Mouse (Mus musculus) heart, adult 18-20 months (tissue): ENCODE measurements around the gene Romo1. TPM values are rescaled to one million over a fixed set of nuclear protein-coding genes. Genes with fewer than 3 reads are reported as not detected.
"Not testable (repeated sequence)": the region's sequence is repeated elsewhere in the genome, so short reads cannot be mapped to it uniquely, and the experiment has no call there.

Source experiments
- DNase-seq, 2 experiments: peaks; one replicate each; pipeline ENCODE4 v3.0.0; 2021 to 2022; ENCODE audit warnings: mixed read lengths in 1 of 2
- long read RNA-seq, 2 experiments: library from polyadenylated mRNA; stranded (forward); transcript quantifications; one replicate each; pipeline ENCODE4 v2.0.0; 2021
- total RNA-seq, 2 experiments: library from RNA; stranded (reverse); gene quantifications; 2 replicates each; pipeline ENCODE4 v1.2.3; 2021

The Romo1 gene
- total RNA-seq, result 100 to 1,000 TPM; 383 to 389 TPM
- long read RNA-seq, experiment 1, transcript Romo1-202 (2 exons, 550 nt), result minor isoform, 38 of 354 reads
- long read RNA-seq, experiment 1, transcript Romo1-204 (3 exons, 379 nt), result minor isoform, 13 of 354 reads
- long read RNA-seq, experiment 1, transcript Romo1-201 (3 exons, 569 nt), result major isoform, 264 of 354 reads
- long read RNA-seq, experiment 1, partial matches to known transcripts, result 39 of 354 reads
- long read RNA-seq, experiment 1, other reads (novel, unspliced or antisense), result 0 of 354 reads
- long read RNA-seq, experiment 2, transcript Romo1-201 (3 exons, 569 nt), result major isoform, 233 of 295 reads
- long read RNA-seq, experiment 2, transcript Romo1-202 (2 exons, 550 nt), result minor isoform, 27 of 295 reads
- long read RNA-seq, experiment 2, transcript Romo1-204 (3 exons, 379 nt), result minor isoform, 7 of 295 reads
- long read RNA-seq, experiment 2, partial matches to known transcripts, result 28 of 295 reads
- long read RNA-seq, experiment 2, other reads (novel, unspliced or antisense), result 0 of 295 reads

DNA sequence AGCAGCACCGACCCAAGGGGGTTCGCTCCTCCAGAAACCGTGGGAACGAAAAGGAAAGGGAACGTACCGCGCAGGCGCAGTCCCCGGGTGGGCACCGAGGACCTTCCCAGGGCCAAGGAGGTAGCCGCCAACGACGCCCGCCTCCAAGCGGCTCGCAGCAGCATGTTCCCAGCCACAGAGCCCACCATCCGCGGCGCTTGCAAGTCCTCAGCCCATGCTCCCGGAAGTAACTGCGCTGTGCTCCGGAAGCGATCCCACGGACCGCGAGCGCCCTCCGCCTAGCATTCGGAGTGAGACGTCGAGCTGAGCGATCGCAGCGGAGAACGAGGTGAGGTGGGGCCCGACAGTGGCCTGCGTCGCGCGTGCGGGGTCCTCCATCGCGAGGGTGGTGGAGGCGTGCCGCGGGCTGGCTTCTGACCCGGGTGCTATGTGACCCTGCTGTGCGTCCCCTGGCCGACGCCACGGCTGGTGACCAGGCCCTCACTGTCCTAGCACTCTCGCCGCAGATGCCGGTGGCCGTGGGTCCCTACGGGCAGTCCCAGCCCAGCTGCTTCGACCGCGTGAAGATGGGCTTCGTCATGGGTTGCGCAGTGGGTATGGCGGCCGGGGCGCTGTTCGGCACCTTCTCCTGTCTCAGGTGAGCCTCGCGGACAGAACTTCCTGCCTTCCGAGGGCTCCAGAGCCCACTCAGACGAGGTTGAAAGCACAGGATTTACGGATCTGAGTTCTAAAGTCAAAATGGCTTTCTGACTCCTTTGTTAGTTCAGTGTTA, at the start of gene Romo1, which contains the start of gene Nfs1:
TSS of gene Romo1 (plus strand) at position 87 of the 772 bp plus-strand sequence.
TSS of gene Nfs1 (minus strand) at position 234 of the 772 bp plus-strand sequence.
- peak; percentile 92 to 95 for DNase-seq

DNA sequence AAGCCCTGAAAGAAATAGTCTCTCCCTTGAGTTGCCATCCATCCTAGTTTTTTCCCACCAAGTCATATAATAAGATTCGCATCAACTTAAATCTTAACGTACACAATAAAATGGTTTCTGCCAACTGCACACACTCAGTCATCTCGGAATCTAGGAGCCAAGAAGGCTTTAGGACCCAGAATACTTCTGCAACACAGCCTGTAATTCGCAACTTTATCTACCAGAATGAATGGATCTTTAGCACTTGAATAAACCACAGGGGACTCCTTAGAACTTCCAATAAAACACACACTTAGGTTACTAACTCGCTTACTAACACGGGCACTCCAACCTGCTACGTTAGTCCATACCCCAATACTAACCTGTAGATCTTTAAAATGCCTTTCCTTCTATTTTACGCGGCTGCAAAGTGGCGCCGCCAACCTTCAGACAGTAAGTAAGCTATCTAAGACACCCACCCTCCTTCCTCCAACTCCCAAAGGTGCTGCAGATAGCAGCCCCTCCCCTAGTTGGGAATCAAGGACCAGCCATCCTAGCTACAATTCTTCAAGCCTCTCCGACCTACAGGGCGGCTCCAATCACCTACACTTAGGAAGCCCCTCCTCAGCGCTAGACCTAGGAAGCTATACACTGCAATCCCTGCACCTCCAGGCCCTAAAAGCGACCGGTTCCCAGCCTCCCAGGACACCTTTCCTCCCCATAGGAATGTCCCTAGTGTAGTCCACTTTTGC, 33.0 kb upstream of the Romo1 start:
- DNase-seq, result peak; percentile 5 to 33

GRCm38 (mm10) chr2:156111358-156112079, 32.3 kb upstream of the Romo1 start, which contains the start of the genes Cpne1 and Rbm12:
Gene Cpne1 (minus strand): TSS chr2:156111965.
Gene Rbm12 (minus strand): TSS chr2:156111978.
- DNase-seq, result peak; percentile 92 to 95

- not testable (repeated sequence) for DNase-seq
Observed at GRCm38 (mm10) chr2:156112080-156112423, 31.8 kb upstream of the Romo1 start.

- no peak for DNase-seq
Observed at GRCm38 (mm10) chr2:156119566-156119965, 24.3 kb upstream of the Romo1 start.

- no peak for DNase-seq
Observed at GRCm38 (mm10) chr2:156123731-156124130, 20.1 kb upstream of the Romo1 start.

DNA sequence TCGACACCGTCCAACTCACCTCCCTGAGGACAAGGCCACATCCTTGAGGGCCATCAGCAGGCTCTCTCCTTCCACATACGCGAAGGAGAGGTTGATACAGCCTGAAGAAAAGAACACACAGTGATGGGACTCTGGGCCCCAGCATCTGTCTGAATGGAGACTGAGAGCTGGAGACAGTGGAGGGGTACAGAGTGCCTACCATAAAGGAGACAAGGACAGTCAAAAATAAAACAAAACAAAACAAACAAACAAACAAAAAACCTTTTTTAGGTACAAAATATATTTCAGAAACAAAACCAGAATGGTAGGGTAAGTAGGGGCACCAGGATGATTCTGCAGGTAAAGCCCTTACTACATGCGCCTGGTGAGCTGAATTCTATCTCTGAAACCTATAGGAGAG, 16.8 kb upstream of the Romo1 start, which contains the start of gene Gm28036:
TSS of gene Gm28036 (minus strand) at position 101 of the 400 bp plus-strand sequence.
- DNase-seq, result no peak

DNA sequence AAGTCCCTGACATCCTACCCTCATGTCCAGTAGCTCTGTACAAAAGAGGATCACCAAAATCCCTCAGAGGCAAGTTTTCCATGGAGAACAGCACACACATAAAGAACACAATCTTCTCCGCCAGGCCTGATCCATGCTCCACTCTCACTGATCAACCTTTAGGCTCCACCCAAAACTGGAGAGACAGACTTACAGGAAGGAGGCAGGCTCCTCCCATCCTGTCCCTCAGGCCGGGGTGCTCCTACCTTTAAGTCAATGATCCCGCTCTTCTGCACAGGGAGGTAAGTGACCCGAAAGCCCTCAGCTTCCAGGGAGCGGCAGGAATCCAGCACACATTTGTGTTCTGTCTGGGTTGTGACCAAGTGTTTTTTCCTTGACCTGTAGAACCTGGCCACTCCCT, 9.7 kb upstream of the Romo1 start:
- no peak for DNase-seq

GRCm38 (mm10) chr2:156135695-156136094, 8.1 kb upstream of the Romo1 start:
- no peak for DNase-seq

DNA sequence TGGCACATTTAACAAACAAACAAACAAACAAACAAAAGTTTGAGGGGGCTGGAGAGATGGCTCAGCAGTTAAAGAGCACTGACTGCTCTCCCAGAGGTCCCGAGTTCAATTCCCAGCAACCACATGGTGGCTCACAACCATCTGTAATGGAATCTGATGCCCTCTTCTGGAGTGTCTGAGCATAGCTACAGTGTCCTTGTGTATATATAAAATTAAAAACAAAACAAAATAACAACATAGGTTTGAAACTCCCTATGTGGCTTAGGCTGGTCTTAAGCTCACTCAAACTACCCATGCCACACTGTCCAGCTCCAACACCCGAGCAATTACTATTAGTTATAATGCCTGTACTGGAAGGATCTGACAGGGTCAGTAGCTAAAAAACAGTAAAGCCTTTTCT, 1.0 kb upstream of the Romo1 start:
- no peak for DNase-seq

GRCm38 (mm10) chr2:156143367-156143766, 472 bp upstream of the Romo1 start:
- no peak for DNase-seq

DNA sequence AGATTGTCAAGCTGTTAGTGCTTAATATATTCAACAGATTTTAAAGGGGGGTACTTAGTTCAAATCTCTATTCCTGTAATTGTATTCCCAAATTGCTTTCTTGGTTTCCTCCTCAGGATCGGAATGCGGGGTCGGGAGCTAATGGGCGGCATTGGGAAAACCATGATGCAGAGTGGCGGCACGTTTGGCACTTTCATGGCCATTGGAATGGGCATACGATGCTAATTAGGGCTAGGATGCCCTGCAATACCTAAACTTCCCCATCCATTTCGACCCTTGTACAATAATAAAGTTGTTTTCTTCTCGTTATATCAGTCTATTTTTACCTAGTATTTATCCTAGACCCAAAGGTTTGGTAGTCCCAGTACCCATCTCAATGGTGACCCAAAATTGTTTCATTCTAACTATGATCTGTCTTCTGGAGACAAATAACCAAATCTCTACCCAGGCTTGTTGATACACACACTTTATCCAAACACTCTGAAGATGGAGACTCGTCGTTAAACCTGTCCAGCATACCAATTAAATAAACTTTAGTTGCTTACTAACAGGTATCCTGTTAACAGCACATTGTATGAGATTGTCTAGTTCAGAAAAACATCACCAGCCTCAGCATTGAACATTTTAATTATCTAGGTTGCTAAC, 1.8 kb downstream of the Romo1 start:
- no peak for DNase-seq

DNA sequence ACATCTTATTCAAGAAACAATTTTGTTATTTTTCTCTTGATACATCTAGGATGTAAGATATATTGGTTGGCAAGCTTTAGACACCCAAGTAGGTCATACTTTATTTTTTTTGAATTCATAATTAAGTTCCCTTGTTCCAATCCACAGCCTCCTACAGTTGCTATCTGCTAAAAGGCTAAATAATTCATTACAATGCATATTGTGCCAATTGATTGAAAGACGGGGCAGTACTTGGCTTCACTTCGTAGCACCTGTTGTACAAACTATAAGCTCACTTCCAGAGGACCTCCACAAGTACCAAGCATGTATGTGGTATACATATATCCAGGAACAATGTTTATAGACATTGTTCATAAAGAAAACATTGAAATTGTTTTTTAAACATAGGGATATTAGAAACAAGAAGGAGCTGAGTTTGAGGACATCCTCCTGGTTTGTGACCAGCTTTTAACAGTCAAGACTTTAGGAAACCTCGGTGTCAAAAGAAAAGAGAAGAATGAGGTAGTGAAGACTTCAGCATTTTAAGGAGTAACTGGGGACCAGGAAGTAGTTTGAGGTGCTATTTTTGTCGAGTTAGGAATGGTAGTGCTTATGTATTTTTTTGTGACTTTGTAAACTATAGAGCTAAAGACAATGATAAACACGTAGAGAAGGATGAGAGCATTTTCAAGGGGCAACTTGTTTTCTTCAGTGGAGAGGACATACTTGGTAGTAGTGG, 2.6 kb downstream of the Romo1 start:
- DNase-seq, result no peak

DNA sequence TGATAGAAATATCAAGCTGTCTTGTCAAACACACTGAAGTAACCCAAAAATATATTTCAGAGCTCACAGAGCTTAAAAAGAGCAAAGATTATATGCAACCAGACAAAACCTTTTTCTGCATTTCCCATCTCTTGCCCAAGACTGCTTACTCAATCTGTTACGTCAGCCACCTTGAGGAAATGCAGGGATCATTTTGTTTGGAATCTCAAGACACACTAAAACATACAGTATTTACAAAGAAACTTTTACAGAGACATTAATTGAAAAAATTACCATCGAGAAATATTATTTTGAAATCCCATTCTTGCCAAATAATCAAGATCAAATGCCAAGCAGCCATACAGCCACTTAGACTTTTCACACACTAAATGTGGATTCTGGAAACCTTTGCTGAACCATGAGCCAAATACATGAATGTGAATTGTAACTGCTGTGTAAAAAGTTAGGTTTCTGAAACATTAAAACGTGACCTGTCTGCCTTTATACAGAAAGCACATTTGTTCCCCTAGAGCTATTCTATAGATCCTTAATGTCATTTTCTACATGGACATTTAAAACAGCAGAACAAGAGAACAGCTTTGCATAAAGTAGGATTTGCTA, 3.6 kb downstream of the Romo1 start:
- no peak for DNase-seq

- no peak for DNase-seq
Observed at GRCm38 (mm10) chr2:156151538-156151937, 7.7 kb downstream of the Romo1 start.

- no peak for DNase-seq
Observed at GRCm38 (mm10) chr2:156165478-156165877, 21.6 kb downstream of the Romo1 start.

GRCm38 (mm10) chr2:156166557-156166956, 22.7 kb downstream of the Romo1 start:
- DNase-seq, result no peak

GRCm38 (mm10) chr2:156177079-156177478, 33.2 kb downstream of the Romo1 start:
- DNase-seq, result no peak

DNA sequence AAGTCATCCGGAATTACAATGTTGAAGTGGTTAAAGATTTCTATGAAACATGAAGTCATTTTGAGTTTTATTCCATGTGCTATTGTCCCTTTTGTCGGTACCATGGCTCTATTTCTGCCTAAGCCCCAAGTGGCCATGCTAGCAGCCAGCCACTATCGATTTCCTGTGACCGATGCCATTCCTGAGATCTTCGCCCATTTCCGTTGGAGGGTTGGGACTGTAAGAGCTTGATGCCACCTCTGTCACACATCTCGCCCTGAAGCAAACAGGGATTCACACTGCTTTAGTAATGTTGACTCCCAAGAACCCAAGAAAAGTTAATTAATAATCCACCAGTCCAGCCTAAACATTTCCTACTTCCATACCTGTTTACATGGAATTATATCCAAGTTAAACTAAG, 33.8 kb downstream of the Romo1 start:
- DNase-seq, result no peak
